ENCODE assay signal across 22 mouse cellular contexts in the genomic region with DNA sequence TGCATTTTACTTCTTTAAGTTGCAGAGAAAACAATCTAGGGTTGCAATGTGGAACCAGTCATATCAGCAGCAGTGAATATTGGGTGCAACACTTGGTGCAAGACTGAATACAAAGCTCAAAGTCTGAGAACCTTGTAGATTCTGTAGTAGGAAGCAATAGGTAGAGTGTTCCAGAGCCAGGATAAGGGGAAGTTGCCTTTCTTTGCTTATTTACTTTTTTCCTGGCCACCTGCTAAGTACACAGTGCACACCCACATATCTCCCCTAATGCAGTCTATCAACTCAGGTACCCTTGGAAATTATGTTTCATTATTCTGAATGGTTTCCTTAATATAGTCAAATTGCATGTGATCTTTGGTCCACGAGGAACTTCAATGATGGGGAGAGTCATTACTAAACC.
DNase-seq lines count a peak whose midpoint lies in the region; ATAC-seq and TF ChIP-seq lines count a peak whose summit lies in the region.
"Had no signal": no experiment of that assay in that cellular context is flagged by ENCODE, and none has a peak within 500 bp of the region (broad histone marks: within the 10 kb centered on the region; RNA-seq: fewer than 3 reads in every experiment).

No protein-coding gene starts in this region.

- 81% methylated on average over 1 of the region's 1 CpGs for WGBS in stomach, embryonic 14.5 days
- WGBS in stomach, embryonic 15.5 days, result 75% methylated on average over 1 of the region's 1 CpGs
- WGBS in stomach, embryonic 16.5 days, result 64% methylated on average over 1 of the region's 1 CpGs
- WGBS in stomach, postnatal 0 days, result 59% methylated on average over 1 of the region's 1 CpGs

- ATAC-seq in stomach, embryonic 14.5 days (ENCODE audit: insufficient number of reproducible peaks, insufficient read depth, low FRiP score, low read depth), result peak; percentile 69; the same call in 1 of the 2 replicates
- ATAC-seq in stomach, embryonic 15.5 days (ENCODE audit: insufficient read depth, low FRiP score, low read depth), result peak; percentile 66
- peak; percentile 82; the same call in 1 of the 2 replicates for ATAC-seq in stomach, embryonic 16.5 days (ENCODE audit: insufficient read depth, low FRiP score)
- peak; percentile 91 for ATAC-seq in stomach, postnatal 0 days (ENCODE audit: low FRiP score, low TSS enrichment)
- ATAC-seq: activated CD4-positive, CD25-positive, alpha-beta regulatory T cell, adult 4 months; CD4-positive, CD25-positive, alpha-beta regulatory T cell, adult 4 months; Patski had no signal

- no peaks in the 10 kb centered on the region for H3K4me1 ChIP-seq in stomach, embryonic 14.5 days (ENCODE audit: control insufficient read depth, insufficient read depth, low read length)
- H3K4me1 ChIP-seq in stomach, embryonic 15.5 days, result no peaks in the 10 kb centered on the region
- no peaks in the 10 kb centered on the region for H3K4me1 ChIP-seq in stomach, embryonic 16.5 days (ENCODE audit: control insufficient read depth, insufficient read depth, low read length)
- no peaks in the 10 kb centered on the region for H3K4me1 ChIP-seq in stomach, postnatal 0 days (replicated peaks; ENCODE audit: control insufficient read depth, insufficient read depth)

- no peak for DNase-seq in stomach, postnatal 0 days (ENCODE audit: low spot score)
- no peak for DNase-seq in spleen, postnatal 4 days (ENCODE audit: low spot score in 2 of 2)
- DNase-seq in cerebellum, postnatal 14 days, result no peak
- no peak for DNase-seq in layer of hippocampus, postnatal 36 days
- no peak for DNase-seq in heart, postnatal 10 days
- DNase-seq: adrenal gland, adult 2 months; adrenal gland, adult 8-10 months; adrenal gland, postnatal 10 days; adrenal gland, postnatal 14 days; adrenal gland, postnatal 25 days; adrenal gland, postnatal 36 days; B cell, adult 2 months; cerebellum, adult 11 months; cerebellum, adult 11-12 months had no signal

- no peaks in the 10 kb centered on the region for H3K27me3 ChIP-seq in stomach, embryonic 14.5 days (ENCODE audit: control insufficient read depth, insufficient read depth, low read length)
- no peaks in the 10 kb centered on the region for H3K27me3 ChIP-seq in stomach, embryonic 15.5 days (replicated peaks)
- no peaks in the 10 kb centered on the region for H3K27me3 ChIP-seq in stomach, embryonic 16.5 days (ENCODE audit: control insufficient read depth, insufficient read depth, low read length)
- H3K27me3 ChIP-seq in stomach, postnatal 0 days (ENCODE audit: control insufficient read depth, insufficient read depth, low read length), result no peaks in the 10 kb centered on the region
- H3K27me3 ChIP-seq: CH12.LX, Patski had no signal

- no peak overlapping the region for H3K4me2 ChIP-seq in stomach, embryonic 14.5 days (replicated peaks; ENCODE audit: low read depth, low read length)
- no peak overlapping the region for H3K4me2 ChIP-seq in stomach, embryonic 15.5 days
- H3K4me2 ChIP-seq in stomach, embryonic 16.5 days (ENCODE audit: low read depth, low read length), result no peak overlapping the region
- H3K4me2 ChIP-seq in stomach, postnatal 0 days (replicated peaks; ENCODE audit: low read depth), result no peak overlapping the region

- intact Hi-C loops in heart, postnatal 10 days (cut with DNase I), result no loop called here

- TF ChIP-seq EP300 in stomach, postnatal 0 days (optimal IDR thresholded peaks at IDR 0.05), result no peak

- no peak overlapping the region for H3K9ac ChIP-seq in stomach, embryonic 14.5 days (replicated peaks; ENCODE audit: low read depth, low read length)
- no peak overlapping the region for H3K9ac ChIP-seq in stomach, embryonic 15.5 days
- no peak overlapping the region for H3K9ac ChIP-seq in stomach, embryonic 16.5 days (ENCODE audit: low read length)
- H3K9ac ChIP-seq in stomach, postnatal 0 days (ENCODE audit: low read length), result no peak overlapping the region

- H3K36me3 ChIP-seq in stomach, embryonic 14.5 days (ENCODE audit: control insufficient read depth, insufficient read depth, low read length), result no peaks in the 10 kb centered on the region
- no peaks in the 10 kb centered on the region for H3K36me3 ChIP-seq in stomach, embryonic 15.5 days
- no peaks in the 10 kb centered on the region for H3K36me3 ChIP-seq in stomach, embryonic 16.5 days (ENCODE audit: control insufficient read depth, insufficient read depth, low read length)
- no peaks in the 10 kb centered on the region for H3K36me3 ChIP-seq in stomach, postnatal 0 days (ENCODE audit: control insufficient read depth, insufficient read depth, low read length)
- H3K36me3 ChIP-seq: G1E had no signal

- H3K9me3 ChIP-seq in stomach, embryonic 14.5 days (ENCODE audit: control insufficient read depth, low read depth, low read length), result no peaks in the 10 kb centered on the region
- no peaks in the 10 kb centered on the region for H3K9me3 ChIP-seq in stomach, embryonic 15.5 days
- H3K9me3 ChIP-seq in stomach, embryonic 16.5 days (replicated peaks; ENCODE audit: control insufficient read depth, low read length), result no peaks in the 10 kb centered on the region
- H3K9me3 ChIP-seq in stomach, postnatal 0 days (ENCODE audit: control insufficient read depth, low read length), result no peaks in the 10 kb centered on the region
- H3K9me3 ChIP-seq: G1E had no signal

- TF ChIP-seq CTCF in stomach, postnatal 0 days (IDR thresholded peaks at IDR 0.05; ENCODE audit: low read depth), result no peak

- no peak overlapping the region for H3K4me3 ChIP-seq in stomach, embryonic 14.5 days (ENCODE audit: low read depth, low read length)
- H3K4me3 ChIP-seq in stomach, embryonic 15.5 days (replicated peaks), result no peak overlapping the region
- H3K4me3 ChIP-seq in stomach, embryonic 16.5 days (replicated peaks; ENCODE audit: low read length), result no peak overlapping the region
- no peak overlapping the region for H3K4me3 ChIP-seq in stomach, postnatal 0 days (ENCODE audit: low read depth, low read length)

- H3K27ac ChIP-seq in stomach, embryonic 14.5 days (ENCODE audit: low read length), result no peak overlapping the region
- no peak overlapping the region for H3K27ac ChIP-seq in stomach, embryonic 15.5 days
- no peak overlapping the region; the same call in 1 of the 2 replicates for H3K27ac ChIP-seq in stomach, embryonic 16.5 days (ENCODE audit: low read length)
- no peak overlapping the region for H3K27ac ChIP-seq in stomach, postnatal 0 days (replicated peaks)
